Comparison of ENCODE assay signal across 9 mouse cellular contexts in genomic region chr1:36095423-36096272, GRCm38 (mm10). TPM values are rescaled to one million over a fixed set of nuclear protein-coding genes. Genes with fewer than 3 reads are reported as not detected.
A peak's percentile ranks its signal among the peaks of the same experiment; 100 is the strongest.
DNase-seq lines count a peak whose midpoint lies in the region; ATAC-seq and TF ChIP-seq lines count a peak whose summit lies in the region.
"Had no signal": no experiment of that assay in that cellular context is flagged by ENCODE, and none has a peak within 500 bp of the region (broad histone marks: within the 10 kb centered on the region; RNA-seq: fewer than 3 reads in every experiment).

No protein-coding gene starts in this region.

- no peaks in the 10 kb centered on the region for H3K27me3 ChIP-seq in kidney, embryonic 15.5 days
- H3K27me3 ChIP-seq in kidney, embryonic 14.5 days (ENCODE audit: control insufficient read depth, insufficient read depth, low read length) = no peaks in the 10 kb centered on the region
- no peaks in the 10 kb centered on the region for H3K27me3 ChIP-seq in embryonic facial prominence, embryonic 14.5 days (replicated peaks; ENCODE audit: control insufficient read depth, insufficient read depth, low read length)
- H3K27me3 ChIP-seq in kidney, postnatal 0 days (ENCODE audit: insufficient read depth, low read length) = no peaks in the 10 kb centered on the region
- H3K27me3 ChIP-seq in liver, adult 2 months (ENCODE audit: control insufficient read depth, insufficient read depth, low read length) = no peaks in the 10 kb centered on the region
- H3K27me3 ChIP-seq: limb, embryonic 13.5 days had no signal

- WGBS in kidney, embryonic 15.5 days = 77% methylated on average over 12 of the region's 12 CpGs
- 77% methylated on average over 12 of the region's 12 CpGs for whole genome bisulfite sequencing in kidney, embryonic 14.5 days
- WGBS in embryonic facial prominence, embryonic 14.5 days = 75% methylated on average over 12 of the region's 12 CpGs
- 63% methylated on average over 11 of the region's 12 CpGs for WGBS in kidney, postnatal 0 days
- 73% methylated on average over 12 of the region's 12 CpGs for WGBS in liver, adult 2 months

- peak overlapping the region; percentile 48; the same call in 1 of the 2 replicates for H3K27ac ChIP-seq in kidney, embryonic 15.5 days
- no peak overlapping the region for H3K27ac ChIP-seq in kidney, embryonic 14.5 days (ENCODE audit: low read depth, low read length)
- H3K27ac ChIP-seq in embryonic facial prominence, embryonic 14.5 days (replicated peaks; ENCODE audit: low read depth, low read length) = no peak overlapping the region
- 0 out of 2 replicates have a peak overlapping the region, but pooled peaks have one; percentile 16 for H3K27ac ChIP-seq in kidney, postnatal 0 days
- no peak overlapping the region for H3K27ac ChIP-seq in liver, adult 2 months (replicated peaks; ENCODE audit: insufficient read depth, low read depth, low read length)
- H3K27ac ChIP-seq: limb, embryonic 13.5 days had no signal

- DNase-seq in embryonic facial prominence, embryonic 14.5 days (ENCODE audit: low spot score) = peak; percentile 69
- DNase-seq in kidney, postnatal 0 days (ENCODE audit: low spot score) = no peak
- peak; percentile 8 for DNase-seq in liver, adult 2 months (ENCODE audit: extremely low read depth, low read depth, low spot score)
- peak; percentile 96 for DNase-seq in right cerebral cortex, postnatal 10 days (ENCODE audit: low spot score in 2 of 2)
- no peak for DNase-seq in thymus, postnatal 0 days (ENCODE audit: low spot score)

- 0 out of 2 replicates have a peak overlapping the region, but pooled peaks have one; percentile 21 for H3K9ac ChIP-seq in kidney, embryonic 15.5 days
- no peak overlapping the region for H3K9ac ChIP-seq in kidney, embryonic 14.5 days (ENCODE audit: low read depth, low read length)
- H3K9ac ChIP-seq in embryonic facial prominence, embryonic 14.5 days (ENCODE audit: low read depth, low read length) = no peak overlapping the region
- no peak overlapping the region for H3K9ac ChIP-seq in kidney, postnatal 0 days (ENCODE audit: low read depth, low read length)
- H3K9ac ChIP-seq in liver, adult 2 months (ENCODE audit: low read depth, low read length) = no peak overlapping the region
- H3K9ac ChIP-seq: limb, embryonic 13.5 days had no signal

- no peaks in the 10 kb centered on the region for H3K9me3 ChIP-seq in kidney, embryonic 15.5 days (replicated peaks)
- no peaks in the 10 kb centered on the region for H3K9me3 ChIP-seq in kidney, embryonic 14.5 days (ENCODE audit: control insufficient read depth, low read length)
- H3K9me3 ChIP-seq in embryonic facial prominence, embryonic 14.5 days (ENCODE audit: control insufficient read depth, low read length) = no peaks in the 10 kb centered on the region
- H3K9me3 ChIP-seq in kidney, postnatal 0 days (replicated peaks; ENCODE audit: low read length) = no peaks in the 10 kb centered on the region
- H3K9me3 ChIP-seq: limb, embryonic 13.5 days had no signal

- peak; percentile 67; the same call in 1 of the 2 replicates for ATAC-seq in kidney, embryonic 15.5 days (replicated peaks; ENCODE audit: low FRiP score)
- ATAC-seq in kidney, embryonic 14.5 days (ENCODE audit: low FRiP score, low TSS enrichment) = no peak
- ATAC-seq in embryonic facial prominence, embryonic 14.5 days (ENCODE audit: low read depth) = peak; percentile 68
- ATAC-seq in kidney, postnatal 0 days (replicated peaks; ENCODE audit: low FRiP score, low read depth) = no peak; the same call in 1 of the 2 replicates
- no peak for ATAC-seq in CD4-positive, CD25-positive, alpha-beta regulatory T cell, adult 4 months

- no peak overlapping the region for H3K4me3 ChIP-seq in kidney, embryonic 15.5 days (replicated peaks)
- no peak overlapping the region for H3K4me3 ChIP-seq in kidney, embryonic 14.5 days (ENCODE audit: low read length)
- H3K4me3 ChIP-seq in embryonic facial prominence, embryonic 14.5 days (ENCODE audit: low read depth, low read length) = no peak overlapping the region
- no peak overlapping the region for H3K4me3 ChIP-seq in kidney, postnatal 0 days (replicated peaks; ENCODE audit: low read depth, low read length)
- H3K4me3 ChIP-seq in liver, adult 2 months (ENCODE audit: insufficient read depth, low read depth, low read length) = no peak overlapping the region
- H3K4me3 ChIP-seq: limb, embryonic 13.5 days had no signal

- TF ChIP-seq CTCF in kidney, postnatal 0 days (IDR thresholded peaks at IDR 0.05; ENCODE audit: low read depth) = no peak
- TF ChIP-seq CTCF in liver, adult 2 months (IDR thresholded peaks at IDR 0.05; ENCODE audit: low read depth, low read length) = no peak

- no peak overlapping the region for H3K4me2 ChIP-seq in kidney, embryonic 15.5 days
- H3K4me2 ChIP-seq in kidney, embryonic 14.5 days (replicated peaks; ENCODE audit: low read depth, low read length) = no peak overlapping the region
- H3K4me2 ChIP-seq in embryonic facial prominence, embryonic 14.5 days (ENCODE audit: low read depth, low read length) = no peak overlapping the region
- H3K4me2 ChIP-seq in kidney, postnatal 0 days (ENCODE audit: low read length) = no peak overlapping the region
- H3K4me2 ChIP-seq: limb, embryonic 13.5 days had no signal

- peaks cover 50% of the 10 kb centered on the region for H3K79me2 ChIP-seq in liver, adult 2 months (ENCODE audit: control insufficient read depth, insufficient read depth, low read length)

- H3K4me1 ChIP-seq in kidney, embryonic 15.5 days = peaks cover 23% of the 10 kb centered on the region
- H3K4me1 ChIP-seq in kidney, embryonic 14.5 days (ENCODE audit: control insufficient read depth, insufficient read depth, low read length) = peaks cover 3% of the 10 kb centered on the region
- H3K4me1 ChIP-seq in embryonic facial prominence, embryonic 14.5 days (ENCODE audit: control insufficient read depth, insufficient read depth, low read length) = 0 out of 2 replicates have a peak, but pooled peaks cover 6% of the 10 kb centered on the region
- H3K4me1 ChIP-seq in kidney, postnatal 0 days (replicated peaks; ENCODE audit: insufficient read depth, low read length) = peaks cover 4% of the 10 kb centered on the region; the same call in 1 of the 2 replicates
- peaks cover 49% of the 10 kb centered on the region for H3K4me1 ChIP-seq in liver, adult 2 months (ENCODE audit: control insufficient read depth, insufficient read depth, low read length)

- peaks cover 62% of the 10 kb centered on the region for H3K36me3 ChIP-seq in kidney, embryonic 15.5 days
- peaks cover 29% of the 10 kb centered on the region for H3K36me3 ChIP-seq in kidney, embryonic 14.5 days (ENCODE audit: control insufficient read depth, insufficient read depth, low read length)
- H3K36me3 ChIP-seq in embryonic facial prominence, embryonic 14.5 days (ENCODE audit: control insufficient read depth, insufficient read depth, low read length) = peaks cover 25% of the 10 kb centered on the region
- peaks cover 11% of the 10 kb centered on the region for H3K36me3 ChIP-seq in kidney, postnatal 0 days (ENCODE audit: insufficient read depth, low read length)
- H3K36me3 ChIP-seq in liver, adult 2 months (ENCODE audit: control insufficient read depth, insufficient read depth, low read length) = peaks cover 10% of the 10 kb centered on the region

- TF ChIP-seq POLR2A in liver, adult 2 months (IDR thresholded peaks at IDR 0.05; ENCODE audit: extremely low read depth, insufficient read depth, low read length) = no peak

RNA-seq across cellular contexts. Expression of gene Hs6st1, which starts 27.4 kb away (rescaled TPM):
- 7.2 and 7.5 TPM in 2 replicates for polyA plus RNA-seq in kidney, embryonic 15.5 days (2015; fragmentation: Nextera tagmentation; extraction: Ambion mirVana)
- polyA plus RNA-seq in kidney, embryonic 14.5 days (2014; fragmentation: Nextera tagmentation; extraction: Ambion mirVana) = 8.9 and 10.1 TPM in 2 replicates
- 10.1 and 11.5 TPM in 2 replicates for polyA plus RNA-seq in embryonic facial prominence, embryonic 14.5 days (2014; fragmentation: Nextera tagmentation; extraction: Ambion mirVana)
- 13.7 and 23.6 TPM in 2 replicates for polyA plus RNA-seq in kidney, postnatal 0 days (2015; fragmentation: Nextera tagmentation; extraction: Ambion mirVana)
- 40.2 and 43.7 TPM in 2 replicates for total RNA-seq in liver, adult 2 months (2014; rRNA removed)
- 110 and 121 TPM in 2 replicates for polyA plus RNA-seq in liver, adult 2 months (2012; rRNA removed)
- 1 to 10 TPM; 4.3 to 4.7 TPM for polyA plus RNA-seq in CD4-positive, CD25-positive, alpha-beta regulatory T cell, adult 4 months (2017; shearing (Covaris generic))
- 11.5 and 14.5 TPM in 2 replicates for polyA plus RNA-seq in thymus, postnatal 0 days (2015; fragmentation: Nextera tagmentation; extraction: Ambion mirVana)

Comparison
In these comparisons a context has a peak if more than half of its experiments do, and no peak if none do; other contexts are left out.
1. ATAC-seq: peak in kidney, embryonic 15.5 days (single experiment) and embryonic facial prominence, embryonic 14.5 days (single experiment); none in kidney, embryonic 14.5 days (single experiment), kidney, postnatal 0 days (single experiment) and CD4-positive, CD25-positive, alpha-beta regulatory T cell, adult 4 months (single experiment).
2. H3K27ac ChIP-seq: peak in kidney, embryonic 15.5 days (single experiment) and kidney, postnatal 0 days (single experiment); none in kidney, embryonic 14.5 days (single experiment), embryonic facial prominence, embryonic 14.5 days (single experiment) and liver, adult 2 months (single experiment).
3. DNase-seq: peak in embryonic facial prominence, embryonic 14.5 days (single experiment), liver, adult 2 months (single experiment) and right cerebral cortex, postnatal 10 days (2 of 2); none in kidney, postnatal 0 days (single experiment) and thymus, postnatal 0 days (single experiment).